Mouse (Mus musculus) stomach, embryonic 15.5 days (tissue): ENCODE results near the gene Abca4. TPM values are rescaled to one million over a fixed set of nuclear protein-coding genes. Genes with fewer than 3 reads are reported as not detected.

Source experiments
- ATAC-seq: fragments of 200-750 bp; cut with Nextera tagmentation; 2 replicates; pipeline ENCODE4 v1.8.0; 2017; ENCODE audit warnings: low read depth, moderate number of reproducible peaks, moderate TSS enrichment; ENCODE audit not compliant: insufficient read depth, low FRiP score
- H3K27ac ChIP-seq: fragments of 300-500 bp; sonication (generic); 2 replicates; pipeline ENCODE4 v1.5.1; 2015; ENCODE audit warnings: mild to moderate bottlenecking, inconsistent platforms
- H3K27me3 ChIP-seq: fragments of 300-500 bp; sonication (generic); replicated peaks from 2 replicates; pipeline ENCODE4 v1.6.1; 2015; ENCODE audit warnings: inconsistent platforms
- H3K36me3 ChIP-seq: fragments of 300-500 bp; sonication (generic); 2 replicates; pipeline ENCODE4 v1.6.1; 2015; ENCODE audit warnings: inconsistent platforms
- H3K4me1 ChIP-seq: fragments of 300-500 bp; sonication (generic); 2 replicates; pipeline ENCODE4 v1.6.1; 2015; ENCODE audit warnings: inconsistent platforms
- H3K4me2 ChIP-seq: fragments of 300-500 bp; sonication (generic); 2 replicates; pipeline ENCODE4 v1.6.1; 2015; ENCODE audit warnings: mild to moderate bottlenecking, inconsistent platforms
- H3K4me3 ChIP-seq: fragments of 300-500 bp; sonication (generic); replicated peaks from 2 replicates; pipeline ENCODE4 v1.5.1; 2015; ENCODE audit warnings: inconsistent platforms
- H3K9ac ChIP-seq: fragments of 300-500 bp; sonication (generic); 2 replicates; pipeline ENCODE4 v1.6.1; 2015; ENCODE audit warnings: inconsistent platforms
- H3K9me3 ChIP-seq: fragments of 300-500 bp; sonication (generic); 2 replicates; pipeline ENCODE4 v1.6.1; 2016; ENCODE audit warnings: inconsistent platforms
- WGBS: fragments of 180-500 bp; shearing (Covaris S2); methylation state at CpG from one replicate; pipeline ENCODE4 v1.1.7; 2015; 5-methylcytosine and 5-hydroxymethylcytosine counted together
- polyA plus RNA-seq: library from polyadenylated mRNA; unstranded; fragments of >200 nt; fragmentation: Nextera tagmentation; extraction: Ambion mirVana; gene quantifications from 2 replicates; pipeline ENCODE4 v1.2.1, GENCODE M21; 2015

Gene Abca4
- polyA plus RNA-seq, 1 experiment from 2014 or later, result 0.80 TPM

DNA sequence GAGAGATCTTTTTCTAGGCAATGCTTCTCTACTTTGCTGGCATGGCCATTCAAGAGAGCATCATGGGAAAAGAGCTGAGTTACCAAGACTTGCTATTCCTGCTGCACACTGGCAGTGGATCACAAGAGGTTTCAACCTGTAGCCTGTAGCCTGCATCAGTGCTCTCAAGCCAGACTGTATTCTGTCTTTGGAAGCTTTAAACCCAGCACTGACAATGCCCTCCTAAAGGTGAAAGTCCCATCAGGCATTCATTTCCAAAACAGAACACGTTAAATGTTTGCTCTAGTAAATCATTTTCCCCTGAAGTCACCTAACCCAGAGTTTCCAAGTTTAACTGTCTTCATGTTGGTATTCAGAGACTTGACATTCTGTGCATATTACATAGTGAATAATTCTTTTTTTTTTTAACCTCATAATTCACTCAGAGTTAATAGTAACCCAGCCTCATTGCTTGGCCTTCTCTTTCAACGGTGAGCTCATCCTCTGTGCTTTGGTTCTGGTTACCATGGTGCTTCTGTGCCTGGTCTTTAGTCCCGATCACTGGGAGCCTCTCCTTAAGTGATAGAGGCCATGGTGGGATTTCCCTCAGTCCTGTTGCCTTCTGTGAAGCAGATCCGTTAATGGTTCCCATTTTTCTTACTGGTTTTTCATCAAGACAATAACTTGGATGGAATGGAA is 152.5 kb downstream of the Abca4 start:
- 68% methylated on average over 4 of the region's 4 CpGs for WGBS
- Histone ChIP-seq H3K27me3 (no peaks in the 10 kb centered on the region), H3K9ac (no peak overlapping the region), H3K4me2 (no peak overlapping the region), H3K27ac (no peak overlapping the region), H3K36me3 (no peaks in the 10 kb centered on the region), H3K9me3 (no peaks in the 10 kb centered on the region), H3K4me1 (peaks cover 7% of the 10 kb centered on the region; the same call in 1 of the 2 replicates), H3K4me3 (no peak overlapping the region)
- ATAC-seq, result no peak

DNA sequence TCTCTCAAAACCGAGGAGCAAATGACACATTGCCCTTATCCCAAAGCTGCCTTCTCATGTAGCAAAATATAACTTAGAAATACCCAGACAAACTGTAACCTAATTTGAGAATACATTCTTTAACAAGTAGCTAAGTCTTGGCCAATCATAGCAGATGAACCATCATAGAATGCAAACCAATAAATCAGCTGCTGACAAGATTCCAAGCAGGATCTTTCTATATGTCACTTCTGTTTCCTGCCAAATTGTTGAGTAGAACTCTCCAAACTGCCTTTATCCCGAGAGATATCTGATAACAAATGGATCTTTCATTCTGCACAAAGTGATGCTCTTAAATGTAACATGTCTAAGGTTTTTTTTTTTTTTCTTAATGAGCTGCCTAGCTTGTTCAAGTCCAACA is 154.3 kb downstream of the Abca4 start:
- Histone ChIP-seq H3K36me3 (no peaks in the 10 kb centered on the region), H3K27ac (peak overlapping the region; percentile 79; the same call in 1 of the 2 replicates), H3K4me1 (peaks cover 15% of the 10 kb centered on the region; the same call in 1 of the 2 replicates), H3K4me2 (no peak overlapping the region), H3K4me3 (no peak overlapping the region), H3K9ac (no peak overlapping the region), H3K9me3 (no peaks in the 10 kb centered on the region), H3K27me3 (no peaks in the 10 kb centered on the region)
- WGBS, result 50% methylated on average over 2 of the region's 2 CpGs
- no peak for ATAC-seq

DNA sequence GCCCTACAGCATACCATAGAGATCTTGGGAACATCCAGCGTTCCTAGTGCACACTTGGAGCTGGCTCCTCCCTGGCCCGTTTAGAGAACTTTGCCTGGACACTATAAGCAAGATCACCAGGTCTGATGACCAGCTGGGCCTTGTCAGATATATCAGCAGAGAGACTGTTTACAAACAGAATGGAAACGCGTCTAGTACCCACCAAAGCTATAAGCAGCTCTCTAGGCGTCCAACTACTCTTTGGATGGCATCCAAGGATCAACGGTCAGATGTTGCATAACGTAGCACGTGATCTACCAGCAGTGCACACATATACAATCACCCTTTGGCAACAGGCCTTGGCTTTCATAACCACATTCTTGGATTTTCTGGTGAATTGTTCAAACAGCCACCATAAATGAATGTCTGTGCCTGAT is 154.7 kb downstream of the Abca4 start:
- 30% methylated on average over 8 of the region's 8 CpGs for WGBS
- Histone ChIP-seq H3K27me3 (no peaks in the 10 kb centered on the region), H3K4me3 (no peak overlapping the region), H3K4me2 (no peak overlapping the region), H3K9me3 (no peaks in the 10 kb centered on the region), H3K36me3 (no peaks in the 10 kb centered on the region), H3K9ac (no peak overlapping the region), H3K27ac (peak overlapping the region; percentile 79; the same call in 1 of the 2 replicates), H3K4me1 (peaks cover 15% of the 10 kb centered on the region; the same call in 1 of the 2 replicates)
- ATAC-seq, result peak; percentile 84

DNA sequence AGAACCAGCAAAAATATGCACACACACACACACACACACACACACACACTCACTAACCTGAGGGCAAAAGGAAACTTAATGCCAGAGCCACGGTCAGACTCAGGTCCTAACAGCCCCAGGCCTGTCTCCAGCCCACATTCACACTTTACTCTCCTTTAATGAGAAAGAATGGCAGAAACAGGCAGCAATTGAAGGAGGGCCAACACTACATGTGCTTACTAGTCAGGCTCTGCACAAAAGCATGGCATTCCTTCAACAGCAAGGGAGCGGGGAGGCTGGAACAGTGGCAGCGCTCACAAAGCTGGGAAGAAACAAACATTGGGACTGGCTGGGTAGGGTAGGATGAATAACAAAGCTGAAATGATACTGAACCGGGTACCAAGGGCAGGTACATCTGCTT is 155.4 kb downstream of the Abca4 start:
- ATAC-seq, result no peak
- H3K4me3 ChIP-seq, result no peak overlapping the region
- H3K9me3 ChIP-seq, result no peaks in the 10 kb centered on the region
- no peaks in the 10 kb centered on the region for H3K36me3 ChIP-seq
- WGBS, result 81% methylated on average over 4 of the region's 4 CpGs
- no peaks in the 10 kb centered on the region for H3K27me3 ChIP-seq
- H3K4me2 ChIP-seq, result no peak overlapping the region
- H3K4me1 ChIP-seq, result peaks cover 15% of the 10 kb centered on the region; the same call in 1 of the 2 replicates
- H3K9ac ChIP-seq, result no peak overlapping the region
- peak overlapping the region; percentile 66 for H3K27ac ChIP-seq

DNA sequence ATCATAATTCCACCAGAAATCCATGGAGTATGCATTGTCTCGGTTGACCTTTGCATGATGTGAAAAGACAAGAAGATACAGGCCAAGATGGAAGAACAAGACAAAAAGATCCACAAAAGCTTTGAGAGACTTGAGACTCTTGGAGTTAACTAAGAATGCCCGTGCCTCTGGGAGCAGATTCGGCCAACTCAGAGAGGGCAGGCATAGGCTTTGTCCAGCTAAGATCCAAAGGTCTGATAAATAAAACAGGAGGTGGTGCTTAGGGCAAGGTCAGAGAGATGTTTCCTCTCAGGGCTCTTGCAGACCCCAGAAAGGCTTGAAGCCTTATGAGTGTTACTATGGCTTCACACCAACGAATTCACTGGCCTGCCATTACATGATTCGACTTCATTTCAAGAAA is 155.8 kb downstream of the Abca4 start:
- Histone ChIP-seq H3K9ac (no peak overlapping the region), H3K9me3 (no peaks in the 10 kb centered on the region), H3K4me3 (no peak overlapping the region), H3K36me3 (no peaks in the 10 kb centered on the region), H3K4me2 (no peak overlapping the region), H3K27me3 (no peaks in the 10 kb centered on the region), H3K4me1 (peaks cover 15% of the 10 kb centered on the region; the same call in 1 of the 2 replicates), H3K27ac (peak overlapping the region; percentile 66; the same call in 1 of the 2 replicates)
- 83% methylated on average over 5 of the region's 5 CpGs for WGBS
- ATAC-seq, result no peak

DNA sequence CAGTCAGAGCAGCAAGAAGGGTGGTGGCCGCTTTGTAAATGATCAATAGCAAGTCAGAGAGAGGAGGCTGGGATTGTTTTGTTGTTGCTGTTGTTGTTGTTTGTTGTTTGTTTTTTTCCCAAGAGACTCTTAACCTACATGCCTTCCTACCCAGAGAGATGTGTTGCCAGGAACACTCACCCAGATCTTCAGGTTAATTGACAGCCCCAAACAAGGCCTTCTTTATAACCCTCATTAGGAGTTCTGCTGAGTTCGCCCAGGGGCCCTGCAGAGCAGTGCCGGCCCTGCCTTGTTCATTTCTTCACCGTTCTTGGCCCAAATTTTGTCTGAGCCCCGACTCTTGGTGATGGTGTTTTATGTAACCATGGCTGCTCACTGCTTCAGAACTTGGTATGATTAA is 156.2 kb downstream of the Abca4 start:
- H3K36me3 ChIP-seq, result no peaks in the 10 kb centered on the region
- no peak overlapping the region; the same call in 1 of the 2 replicates for H3K27ac ChIP-seq
- H3K9me3 ChIP-seq, result no peaks in the 10 kb centered on the region
- no peak overlapping the region for H3K4me2 ChIP-seq
- ATAC-seq, result no peak
- H3K4me3 ChIP-seq, result no peak overlapping the region
- H3K4me1 ChIP-seq, result peaks cover 15% of the 10 kb centered on the region; the same call in 1 of the 2 replicates
- H3K9ac ChIP-seq, result no peak overlapping the region
- WGBS, result 74% methylated on average over 5 of the region's 5 CpGs
- no peaks in the 10 kb centered on the region for H3K27me3 ChIP-seq

DNA sequence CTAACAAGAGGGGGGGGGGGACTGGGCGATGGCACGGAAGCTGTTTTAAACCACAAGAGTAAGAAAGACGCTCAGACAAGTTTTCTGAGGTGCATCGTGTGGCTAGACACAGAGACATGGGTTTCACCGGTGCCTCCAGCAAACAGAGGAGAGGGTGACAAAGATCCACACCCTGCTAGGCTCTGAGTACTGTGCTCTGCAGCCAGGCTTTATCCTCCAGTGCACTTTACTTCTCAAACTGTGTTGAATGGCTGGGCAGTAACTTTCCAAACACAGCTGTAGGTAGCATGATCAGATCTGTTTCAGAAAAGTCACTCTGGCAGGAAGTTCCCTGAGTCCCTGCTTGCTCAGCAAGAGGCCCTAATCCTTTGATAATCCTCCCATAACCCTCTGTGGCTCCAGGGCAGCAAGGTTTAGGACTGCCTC is 158.1 kb downstream of the Abca4 start:
- H3K27me3 ChIP-seq, result no peaks in the 10 kb centered on the region
- peaks cover 15% of the 10 kb centered on the region; the same call in 1 of the 2 replicates for H3K4me1 ChIP-seq
- H3K4me3 ChIP-seq, result no peak overlapping the region
- WGBS, result 37% methylated on average over 5 of the region's 5 CpGs
- no peaks in the 10 kb centered on the region for H3K36me3 ChIP-seq
- peak; percentile 23; the same call in 1 of the 2 replicates for ATAC-seq
- no peaks in the 10 kb centered on the region for H3K9me3 ChIP-seq
- no peak overlapping the region for H3K9ac ChIP-seq
- no peak overlapping the region for H3K4me2 ChIP-seq
- peak overlapping the region; percentile 74 for H3K27ac ChIP-seq

DNA sequence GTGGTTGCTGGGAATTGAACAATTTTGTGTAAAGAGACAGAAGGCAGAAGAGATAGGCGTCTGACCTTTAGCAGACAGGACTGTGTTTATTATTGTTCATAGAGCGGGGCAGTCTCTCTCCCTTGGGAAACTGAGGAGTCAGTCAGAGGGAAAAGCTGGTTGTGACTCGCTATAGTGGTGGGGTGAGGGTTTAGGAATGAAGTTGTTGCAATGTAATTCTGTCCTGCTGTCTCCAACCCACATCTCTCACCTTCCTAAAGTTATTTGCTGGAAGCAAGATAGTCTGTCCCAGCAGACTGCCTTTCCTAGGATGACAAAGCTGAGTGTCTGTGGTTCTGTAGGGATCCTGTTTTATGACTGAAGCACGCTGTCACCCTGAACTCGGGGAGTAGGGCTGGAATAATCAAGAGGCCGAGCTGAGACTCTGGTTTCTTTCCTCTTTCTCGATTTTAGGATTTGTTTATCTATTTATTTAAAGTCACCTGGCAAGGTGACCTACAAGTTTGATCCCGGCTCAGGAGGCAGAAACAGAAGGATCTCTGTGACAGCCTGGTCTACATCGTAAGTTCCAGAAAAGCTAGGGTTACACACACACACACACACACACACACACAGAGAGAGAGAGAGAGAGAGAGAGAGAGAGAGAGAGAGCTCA is 159.6 kb downstream of the Abca4 start:
- Histone ChIP-seq H3K4me2 (no peak overlapping the region), H3K4me3 (no peak overlapping the region), H3K36me3 (no peaks in the 10 kb centered on the region), H3K9ac (no peak overlapping the region), H3K9me3 (no peaks in the 10 kb centered on the region), H3K27me3 (no peaks in the 10 kb centered on the region), H3K27ac (no peak overlapping the region), H3K4me1 (peaks cover 15% of the 10 kb centered on the region; the same call in 1 of the 2 replicates)
- ATAC-seq, result no peak
- WGBS, result 73% methylated on average over 9 of the region's 9 CpGs

DNA sequence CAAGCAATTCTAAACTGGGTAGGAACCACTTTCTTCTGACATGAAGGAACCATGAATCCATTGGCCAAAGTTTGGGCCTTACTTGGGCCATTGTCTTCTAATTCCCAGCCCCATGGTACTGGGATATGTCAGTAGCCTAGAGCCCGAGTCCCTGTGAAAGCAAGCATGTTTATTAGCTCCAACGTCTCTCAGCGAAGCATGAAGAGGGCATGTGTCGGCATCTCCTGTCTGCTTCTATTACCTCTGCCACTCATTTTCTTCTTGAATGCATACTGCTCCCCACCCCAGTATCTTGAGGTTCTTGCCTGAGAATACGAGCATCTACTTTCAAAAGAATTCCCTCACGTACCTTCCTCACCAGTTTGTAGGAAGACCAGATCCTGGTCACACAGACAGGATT is 161.5 kb downstream of the Abca4 start:
- no peak overlapping the region for H3K27ac ChIP-seq
- no peak overlapping the region for H3K9ac ChIP-seq
- H3K9me3 ChIP-seq, result no peaks in the 10 kb centered on the region
- no peak overlapping the region for H3K4me2 ChIP-seq
- no peak overlapping the region for H3K4me3 ChIP-seq
- H3K36me3 ChIP-seq, result no peaks in the 10 kb centered on the region
- peaks cover 9% of the 10 kb centered on the region; the same call in 1 of the 2 replicates for H3K4me1 ChIP-seq
- no peaks in the 10 kb centered on the region for H3K27me3 ChIP-seq
- no peak for ATAC-seq
- WGBS, result 90% methylated on average over 6 of the region's 6 CpGs

DNA sequence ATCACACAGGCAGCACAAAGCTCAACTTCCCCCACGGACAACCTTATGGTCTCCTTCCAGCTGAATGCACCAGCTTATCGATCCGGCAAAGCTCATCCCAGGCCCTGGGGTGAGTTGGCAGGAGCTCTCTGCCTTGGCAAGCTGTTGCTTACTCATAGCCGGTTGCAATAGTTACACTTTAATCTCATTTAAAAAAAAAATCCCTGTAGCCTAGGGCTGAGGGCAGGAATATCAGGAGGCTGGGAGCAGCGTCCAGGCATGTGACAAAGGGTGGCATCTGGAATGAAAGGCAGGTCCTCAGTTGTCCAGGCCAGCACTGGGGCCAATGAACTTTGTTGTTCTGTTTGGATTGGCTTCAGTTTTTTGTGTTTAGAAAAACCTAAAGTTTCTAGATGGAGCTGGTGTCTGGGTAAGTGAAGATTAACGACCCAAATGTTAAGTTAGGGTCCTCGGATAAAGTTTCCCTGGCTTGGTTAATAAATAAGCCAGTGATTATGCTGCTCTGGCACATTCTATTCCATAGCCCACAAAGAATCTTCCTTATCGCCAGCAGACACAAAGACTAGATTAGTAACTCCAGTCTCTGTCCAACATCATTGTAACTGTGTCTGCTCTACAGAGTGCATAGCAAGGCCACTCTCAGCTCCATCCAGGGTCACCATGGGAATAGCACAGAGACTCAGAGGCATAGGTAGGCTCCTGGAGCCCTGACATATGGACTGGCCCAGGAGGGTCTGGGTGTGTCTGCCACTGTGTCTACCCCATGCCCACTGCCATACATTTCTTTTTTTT is 162.2 kb downstream of the Abca4 start:
- ATAC-seq, result no peak; the same call in 1 of the 2 replicates
- 57% methylated on average over 8 of the region's 8 CpGs for WGBS
- H3K4me2 ChIP-seq, result no peak overlapping the region
- H3K4me1 ChIP-seq, result peaks cover 9% of the 10 kb centered on the region; the same call in 1 of the 2 replicates
- no peak overlapping the region for H3K4me3 ChIP-seq
- H3K27ac ChIP-seq, result no peak overlapping the region
- no peaks in the 10 kb centered on the region for H3K27me3 ChIP-seq
- H3K36me3 ChIP-seq, result no peaks in the 10 kb centered on the region
- H3K9ac ChIP-seq, result no peak overlapping the region
- H3K9me3 ChIP-seq, result no peaks in the 10 kb centered on the region

DNA sequence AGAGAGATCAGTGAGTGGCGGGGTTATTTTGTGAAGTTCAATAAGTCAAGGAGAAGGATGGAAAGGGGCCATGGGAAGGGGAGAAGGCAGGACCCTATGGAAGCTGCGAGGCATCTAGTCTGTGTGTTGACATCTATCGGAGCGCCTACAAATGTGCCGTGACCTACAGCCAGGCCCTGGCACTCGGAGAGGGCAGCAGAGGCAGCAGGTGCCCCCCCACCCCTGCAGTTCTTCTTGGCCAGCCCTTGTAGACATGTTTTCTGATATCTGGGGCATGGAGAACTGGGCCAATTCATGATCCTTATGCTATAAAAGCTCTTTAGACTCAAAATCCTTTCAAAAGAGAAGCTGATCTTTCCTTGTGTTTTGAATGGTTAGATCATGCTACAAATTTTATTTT is 163.5 kb downstream of the Abca4 start:
- ATAC-seq, result no peak
- WGBS, result 77% methylated on average over 6 of the region's 6 CpGs
- 0 out of 2 replicates have a peak, but pooled peaks cover under 1% of the 10 kb centered on the region for H3K4me1 ChIP-seq
- H3K27me3 ChIP-seq, result no peaks in the 10 kb centered on the region
- H3K27ac ChIP-seq, result no peak overlapping the region
- H3K4me3 ChIP-seq, result no peak overlapping the region
- H3K36me3 ChIP-seq, result no peaks in the 10 kb centered on the region
- no peaks in the 10 kb centered on the region for H3K9me3 ChIP-seq
- H3K4me2 ChIP-seq, result no peak overlapping the region
- no peak overlapping the region for H3K9ac ChIP-seq
